Mouse (Mus musculus) small intestine, adult 2 months (tissue): Measurements from ENCODE around the gene Fcna.

Experiments
- CTCF ChIP-seq: fragments of 200-500 bp; IDR thresholded peaks from 2 replicates; pipeline ENCODE4 v1.5.1; 2012; ENCODE audit warnings: low read depth, mild to moderate bottlenecking, control low read depth, inconsistent platforms, low read length, moderate library complexity, mixed read lengths; ENCODE audit not compliant: insufficient replicate concordance, insufficient read length; ENCODE audit errors: extremely low read depth
- POLR2A ChIP-seq: fragments of 200-500 bp; IDR thresholded peaks from 2 replicates; pipeline ENCODE4 v1.6.1; 2012; ENCODE audit warnings: low read depth, mild to moderate bottlenecking, control low read depth, inconsistent platforms, low read length, moderate library complexity

GRCm38 (mm10) chr2:25634046-25634445 is 6.2 kb upstream of the Fcna start:
- TF ChIP-seq POLR2A (no peak), CTCF (no peak)
